Mouse (Mus musculus): ENCODE data around the gene Usmg5. TPM values are rescaled to one million over a fixed set of nuclear protein-coding genes. Genes with fewer than 3 reads are reported as not detected.

Usmg5 gene
- polyA plus RNA-seq, 1 experiment from 2014 or later = 1,081 TPM

Other genes starting within 250 kb of the Usmg5 start
- gene Ina, start 75.9 kb downstream of the Usmg5 start, polyA plus RNA-seq (2014; fragmentation: Nextera tagmentation; extraction: Ambion mirVana) = 276 and 332 TPM in 2 replicates
- 68.3 and 71.7 TPM in 2 replicates for gene Nt5c2, start 75.5 kb downstream of the Usmg5 start, polyA plus RNA-seq (2014; fragmentation: Nextera tagmentation; extraction: Ambion mirVana)
- 31.0 and 33.5 TPM in 2 replicates for gene Pcgf6, start 39.7 kb downstream of the Usmg5 start, polyA plus RNA-seq (2014; fragmentation: Nextera tagmentation; extraction: Ambion mirVana)
- 10.3 and 12.8 TPM in 2 replicates for gene Taf5, start 22.9 kb downstream of the Usmg5 start, polyA plus RNA-seq (2014; fragmentation: Nextera tagmentation; extraction: Ambion mirVana)
- gene Pdcd11, start 121 bp upstream of the Usmg5 start, polyA plus RNA-seq (2014; fragmentation: Nextera tagmentation; extraction: Ambion mirVana) = 9.8 and 11.0 TPM in 2 replicates
- gene Calhm2, start 47.6 kb upstream of the Usmg5 start, polyA plus RNA-seq (2014; fragmentation: Nextera tagmentation; extraction: Ambion mirVana) = 0.69 TPM in 2 replicates
- not detected in 2 replicates for gene Calhm1, start 53.6 kb upstream of the Usmg5 start, polyA plus RNA-seq (2014; fragmentation: Nextera tagmentation; extraction: Ambion mirVana)
- gene Calhm3, start 67.1 kb upstream of the Usmg5 start, polyA plus RNA-seq (2014; fragmentation: Nextera tagmentation; extraction: Ambion mirVana) = not detected in 2 replicates
- 4.7 and 5.0 TPM in 2 replicates for gene Neurl1a, start 88.2 kb upstream of the Usmg5 start, polyA plus RNA-seq (2014; fragmentation: Nextera tagmentation; extraction: Ambion mirVana)

Data from neural tube, embryonic 11.5 days (tissue).